ENCODE assay signal across 8 mouse cellular contexts in the genomic region with DNA sequence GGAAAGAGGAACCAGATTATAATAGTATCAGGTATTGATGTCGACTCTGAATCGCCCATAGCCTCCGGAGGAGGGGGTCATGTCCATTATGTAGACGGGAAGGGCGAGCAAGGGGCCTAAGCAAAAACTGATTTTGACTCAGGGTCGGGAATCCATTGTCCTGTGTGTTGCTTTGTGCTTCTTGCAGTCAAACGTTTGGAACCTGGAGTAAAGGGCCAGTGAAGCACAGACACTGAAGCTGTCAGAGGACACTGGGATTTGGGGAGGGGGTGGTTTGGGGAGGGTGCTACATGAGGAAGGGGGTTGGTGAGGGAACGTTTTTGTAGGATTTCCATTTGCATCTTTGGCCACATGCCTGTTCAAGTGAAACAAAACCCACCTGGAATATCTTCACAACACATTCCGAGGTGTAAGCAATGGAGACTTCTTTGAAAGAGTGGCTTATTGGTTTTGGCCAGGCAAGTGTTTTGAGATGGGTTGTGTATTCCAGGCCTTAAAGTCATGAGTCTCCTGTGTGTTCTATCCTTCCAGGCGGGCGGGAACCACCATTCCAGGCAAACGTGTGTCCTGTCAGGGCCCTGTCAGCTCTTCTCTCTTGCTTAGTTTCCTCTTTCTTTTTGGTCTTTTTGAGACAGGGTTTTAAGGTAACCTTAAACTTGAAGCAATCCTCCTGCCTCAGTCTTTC. TPM values are rescaled to one million over a fixed set of nuclear protein-coding genes. Genes with fewer than 3 reads are reported as not detected.
DNase-seq lines count a peak whose midpoint lies in the region; ATAC-seq lines count a peak whose summit lies in the region.

No protein-coding gene starts in this region.

- H3K36me3 ChIP-seq in neural tube, embryonic 11.5 days (ENCODE audit: control insufficient read depth, insufficient read depth, low read length) = no peaks in the 10 kb centered on the region
- H3K36me3 ChIP-seq in limb, embryonic 12.5 days = no peaks in the 10 kb centered on the region
- no peaks in the 10 kb centered on the region for H3K36me3 ChIP-seq in stomach, embryonic 14.5 days (ENCODE audit: control insufficient read depth, insufficient read depth, low read length)

- WGBS in neural tube, embryonic 11.5 days = 19% methylated on average over 12 of the region's 12 CpGs
- WGBS in limb, embryonic 12.5 days = 20% methylated on average over 12 of the region's 12 CpGs
- WGBS in stomach, embryonic 14.5 days = 23% methylated on average over 12 of the region's 12 CpGs

- H3K9ac ChIP-seq in neural tube, embryonic 11.5 days (ENCODE audit: low read length) = peak overlapping the region; percentile 55
- H3K9ac ChIP-seq in limb, embryonic 12.5 days (replicated peaks) = peak overlapping the region; percentile 68
- peak overlapping the region; percentile 52; the same call in 1 of the 2 replicates for H3K9ac ChIP-seq in stomach, embryonic 14.5 days (replicated peaks; ENCODE audit: low read depth, low read length)

- no peak overlapping the region for H3K27ac ChIP-seq in neural tube, embryonic 11.5 days (ENCODE audit: low read depth, low read length)
- no peak overlapping the region for H3K27ac ChIP-seq in limb, embryonic 12.5 days
- H3K27ac ChIP-seq in stomach, embryonic 14.5 days (ENCODE audit: low read length) = no peak overlapping the region

- no peak for ATAC-seq in neural tube, embryonic 11.5 days (ENCODE audit: insufficient read depth, low FRiP score, low TSS enrichment)
- ATAC-seq in limb, embryonic 12.5 days (ENCODE audit: insufficient number of reproducible peaks, insufficient read depth, low FRiP score, low TSS enrichment, low read depth) = no peak
- no peak for ATAC-seq in stomach, embryonic 14.5 days (ENCODE audit: insufficient number of reproducible peaks, insufficient read depth, low FRiP score, low read depth)

- DNase-seq in adrenal gland, adult (ENCODE audit: inconsistent age in 2 of 2, low spot score in 1 of 2) = peak; percentile 16 to 67
- no peak for DNase-seq in adrenal gland, adult 2 months
- DNase-seq in neural tube, embryonic 11.5 days (ENCODE audit: low spot score) = no peak
- no peak for DNase-seq in neural tube, embryonic 10.5 days (ENCODE audit: extremely low spot score, low spot score)
- DNase-seq in thymus, postnatal 10 days (ENCODE audit: low spot score in 2 of 2) = no peak
- no peak for DNase-seq in layer of hippocampus, postnatal 25 days (ENCODE audit: extremely low spot score in 1 of 2, low spot score in 1 of 2)

- H3K4me1 ChIP-seq in neural tube, embryonic 11.5 days (ENCODE audit: control insufficient read depth, insufficient read depth, low read length) = peaks cover 8% of the 10 kb centered on the region
- H3K4me1 ChIP-seq in limb, embryonic 12.5 days (replicated peaks) = peaks cover 37% of the 10 kb centered on the region
- H3K4me1 ChIP-seq in stomach, embryonic 14.5 days (ENCODE audit: control insufficient read depth, insufficient read depth, low read length) = peaks cover 12% of the 10 kb centered on the region

- H3K9me3 ChIP-seq in neural tube, embryonic 11.5 days (ENCODE audit: control insufficient read depth, low read length) = no peaks in the 10 kb centered on the region
- H3K9me3 ChIP-seq in limb, embryonic 12.5 days = no peaks in the 10 kb centered on the region
- no peaks in the 10 kb centered on the region for H3K9me3 ChIP-seq in stomach, embryonic 14.5 days (ENCODE audit: control insufficient read depth, low read depth, low read length)

- H3K27me3 ChIP-seq in neural tube, embryonic 11.5 days (ENCODE audit: control insufficient read depth, insufficient read depth, low read length) = peaks cover 12% of the 10 kb centered on the region
- H3K27me3 ChIP-seq in limb, embryonic 12.5 days = peaks cover 26% of the 10 kb centered on the region
- no peaks in the 10 kb centered on the region for H3K27me3 ChIP-seq in stomach, embryonic 14.5 days (ENCODE audit: control insufficient read depth, insufficient read depth, low read length)

- H3K4me2 ChIP-seq in neural tube, embryonic 11.5 days (ENCODE audit: low read depth) = peak overlapping the region; percentile 99
- H3K4me2 ChIP-seq in limb, embryonic 12.5 days = peak overlapping the region; percentile 94
- peak overlapping the region; percentile 96 for H3K4me2 ChIP-seq in stomach, embryonic 14.5 days (replicated peaks; ENCODE audit: low read depth, low read length)

- H3K4me3 ChIP-seq in neural tube, embryonic 11.5 days (ENCODE audit: low read depth, low read length) = peak overlapping the region; percentile 51
- peak overlapping the region; percentile 65 for H3K4me3 ChIP-seq in limb, embryonic 12.5 days (replicated peaks)
- H3K4me3 ChIP-seq in stomach, embryonic 14.5 days (ENCODE audit: low read depth, low read length) = peak overlapping the region; percentile 69

RNA-seq across cellular contexts. Expression of gene Nt5dc3, which starts 1.2 kb away (rescaled TPM):
- total RNA-seq in adrenal gland, adult 2 months (2021) = 10 to 100 TPM; 29.8 to 57.4 TPM
- 29.0 and 30.2 TPM in 2 replicates for polyA plus RNA-seq in adrenal gland, adult 2 months (2012; rRNA removed)
- polyA plus RNA-seq in neural tube, embryonic 11.5 days (2014; fragmentation: Nextera tagmentation; extraction: Ambion mirVana) = 2.2 and 2.6 TPM in 2 replicates
- polyA plus RNA-seq in limb, embryonic 12.5 days (2016; fragmentation: Nextera tagmentation; extraction: Ambion mirVana) = 0.94 and 1.0 TPM in 2 replicates
- polyA plus RNA-seq in stomach, embryonic 14.5 days (2014; fragmentation: Nextera tagmentation; extraction: Ambion mirVana) = 2.1 and 2.2 TPM in 2 replicates
- total RNA-seq in layer of hippocampus, postnatal 25 days (2021) = 100 to 1,000 TPM; 128 to 130 TPM

RNA-seq across cellular contexts. Expression of gene Gm49358, which starts 16.2 kb away (rescaled TPM):
- 10 to 100 TPM; 20.1 to 23.6 TPM for total RNA-seq in adrenal gland, adult 2 months (2021)
- not detected in 2 replicates for polyA plus RNA-seq in adrenal gland, adult 2 months (2012; rRNA removed)
- polyA plus RNA-seq in neural tube, embryonic 11.5 days (2014; fragmentation: Nextera tagmentation; extraction: Ambion mirVana) = not detected in 2 replicates
- polyA plus RNA-seq in limb, embryonic 12.5 days (2016; fragmentation: Nextera tagmentation; extraction: Ambion mirVana) = not detected in 2 replicates
- polyA plus RNA-seq in stomach, embryonic 14.5 days (2014; fragmentation: Nextera tagmentation; extraction: Ambion mirVana) = 0.43 TPM in 1 of 2 replicates, not detected in the other
- 10 to 100 TPM; 33.8 to 43.0 TPM for total RNA-seq in layer of hippocampus, postnatal 25 days (2021)

Comparison
In these comparisons a context has a peak if more than half of its experiments do, and no peak if none do; other contexts are left out.
1. DNase-seq: peak in adrenal gland, adult (2 of 2); none in adrenal gland, adult 2 months (single experiment), neural tube, embryonic 11.5 days (single experiment), neural tube, embryonic 10.5 days (single experiment), thymus, postnatal 10 days (0 of 2) and layer of hippocampus, postnatal 25 days (0 of 2).
2. Peak in every context shown above with its lines, with median percentiles within 50 percentile points of each other: H3K4me2 ChIP-seq, H3K4me3 ChIP-seq and H3K9ac ChIP-seq.